Mouse (Mus musculus): ENCODE results near the gene Mgat4a. TPM values are rescaled to one million over a fixed set of nuclear protein-coding genes. Genes with fewer than 3 reads are reported as not detected.

The Mgat4a gene
- polyA plus RNA-seq, 2 experiments: 6.8 to 9.0 TPM

- no peaks in the 10 kb centered on the region for H3K9me3 ChIP-seq (ENCODE audit: control insufficient read depth, low read length)
- peaks cover 3% of the 10 kb centered on the region; the same call in 1 of the 2 replicates for H3K4me1 ChIP-seq (ENCODE audit: control insufficient read depth, insufficient read depth, low read length)
- WGBS: 86% methylated on average over 3 of the region's 3 CpGs
- H3K36me3 ChIP-seq (ENCODE audit: control insufficient read depth, insufficient read depth, low read length): peaks cover 7% of the 10 kb centered on the region; the same call in 1 of the 2 replicates
- H3K4me3 ChIP-seq (replicated peaks; ENCODE audit: low read length): no peak overlapping the region
- H3K27ac ChIP-seq (replicated peaks; ENCODE audit: low read depth, low read length): no peak overlapping the region
- DNase-seq (ENCODE audit: low spot score): no peak
- ATAC-seq (ENCODE audit: low FRiP score, low read depth): no peak
- H3K4me2 ChIP-seq (replicated peaks; ENCODE audit: low read depth, low read length, severe bottlenecking): no peak overlapping the region
- H3K27me3 ChIP-seq (ENCODE audit: control insufficient read depth, insufficient read depth, low read length): no peaks in the 10 kb centered on the region
- no peak overlapping the region for H3K9ac ChIP-seq (ENCODE audit: low read depth, low read length, severe bottlenecking)
- no peak for TF ChIP-seq POLR2A (IDR thresholded peaks at IDR 0.05; ENCODE audit: borderline replicate concordance, extremely low read depth, insufficient read depth, insufficient read length)
Measured at GRCm38 (mm10) chr1:37486994-37487393, 53.8 kb downstream of the Mgat4a start.

- Histone ChIP-seq H3K27ac (replicated peaks; ENCODE audit: low read depth, low read length) (no peak overlapping the region), H3K4me2 (replicated peaks; ENCODE audit: low read depth, low read length, severe bottlenecking) (no peak overlapping the region), H3K4me3 (replicated peaks; ENCODE audit: low read length) (no peak overlapping the region), H3K9ac (ENCODE audit: low read depth, low read length, severe bottlenecking) (no peak overlapping the region), H3K27me3 (ENCODE audit: control insufficient read depth, insufficient read depth, low read length) (no peaks in the 10 kb centered on the region), H3K4me1 (ENCODE audit: control insufficient read depth, insufficient read depth, low read length) (peaks cover 3% of the 10 kb centered on the region; the same call in 1 of the 2 replicates), H3K36me3 (ENCODE audit: control insufficient read depth, insufficient read depth, low read length) (peaks cover 7% of the 10 kb centered on the region; the same call in 1 of the 2 replicates), H3K9me3 (ENCODE audit: control insufficient read depth, low read length) (no peaks in the 10 kb centered on the region)
- no peak for DNase-seq (ENCODE audit: low spot score)
- 78% methylated on average over 1 of the region's 1 CpGs for WGBS
- TF ChIP-seq POLR2A (IDR thresholded peaks at IDR 0.05; ENCODE audit: borderline replicate concordance, extremely low read depth, insufficient read depth, insufficient read length): no peak
- no peak for ATAC-seq (ENCODE audit: low FRiP score, low read depth)
Measured at GRCm38 (mm10) chr1:37486439-37486838, 54.4 kb downstream of the Mgat4a start.

- 92% methylated on average over 4 of the region's 4 CpGs for WGBS
- no peaks in the 10 kb centered on the region for H3K4me1 ChIP-seq (ENCODE audit: control insufficient read depth, insufficient read depth, low read length)
- peaks cover 7% of the 10 kb centered on the region; the same call in 1 of the 2 replicates for H3K36me3 ChIP-seq (ENCODE audit: control insufficient read depth, insufficient read depth, low read length)
- H3K9me3 ChIP-seq (ENCODE audit: control insufficient read depth, low read length): no peaks in the 10 kb centered on the region
- TF ChIP-seq POLR2A (IDR thresholded peaks at IDR 0.05; ENCODE audit: borderline replicate concordance, extremely low read depth, insufficient read depth, insufficient read length): no peak
- no peak overlapping the region for H3K4me3 ChIP-seq (replicated peaks; ENCODE audit: low read length)
- no peak overlapping the region for H3K9ac ChIP-seq (ENCODE audit: low read depth, low read length, severe bottlenecking)
- no peak for ATAC-seq (ENCODE audit: low FRiP score, low read depth)
- no peaks in the 10 kb centered on the region for H3K27me3 ChIP-seq (ENCODE audit: control insufficient read depth, insufficient read depth, low read length)
- H3K4me2 ChIP-seq (replicated peaks; ENCODE audit: low read depth, low read length, severe bottlenecking): no peak overlapping the region
- DNase-seq (ENCODE audit: low spot score): no peak
- no peak overlapping the region for H3K27ac ChIP-seq (replicated peaks; ENCODE audit: low read depth, low read length)
Measured at GRCm38 (mm10) chr1:37484612-37485011, 56.2 kb downstream of the Mgat4a start.

- Histone ChIP-seq H3K27ac (replicated peaks; ENCODE audit: low read depth, low read length) (no peak overlapping the region), H3K27me3 (ENCODE audit: control insufficient read depth, insufficient read depth, low read length) (no peaks in the 10 kb centered on the region), H3K4me3 (replicated peaks; ENCODE audit: low read length) (no peak overlapping the region), H3K4me2 (replicated peaks; ENCODE audit: low read depth, low read length, severe bottlenecking) (no peak overlapping the region), H3K36me3 (ENCODE audit: control insufficient read depth, insufficient read depth, low read length) (no peaks in the 10 kb centered on the region), H3K9ac (ENCODE audit: low read depth, low read length, severe bottlenecking) (no peak overlapping the region), H3K4me1 (ENCODE audit: control insufficient read depth, insufficient read depth, low read length) (no peaks in the 10 kb centered on the region), H3K9me3 (ENCODE audit: control insufficient read depth, low read length) (no peaks in the 10 kb centered on the region)
- TF ChIP-seq POLR2A (IDR thresholded peaks at IDR 0.05; ENCODE audit: borderline replicate concordance, extremely low read depth, insufficient read depth, insufficient read length): no peak
- no peak for ATAC-seq (ENCODE audit: low FRiP score, low read depth)
- no peak for DNase-seq (ENCODE audit: low spot score)
- 84% methylated on average over 2 of the region's 2 CpGs for WGBS
Measured at GRCm38 (mm10) chr1:37481331-37481730, 59.5 kb downstream of the Mgat4a start.

- Histone ChIP-seq H3K27ac (replicated peaks; ENCODE audit: low read depth, low read length) (no peak overlapping the region), H3K4me2 (replicated peaks; ENCODE audit: low read depth, low read length, severe bottlenecking) (no peak overlapping the region), H3K9me3 (ENCODE audit: control insufficient read depth, low read length) (no peaks in the 10 kb centered on the region), H3K4me1 (ENCODE audit: control insufficient read depth, insufficient read depth, low read length) (no peaks in the 10 kb centered on the region), H3K27me3 (ENCODE audit: control insufficient read depth, insufficient read depth, low read length) (no peaks in the 10 kb centered on the region), H3K9ac (ENCODE audit: low read depth, low read length, severe bottlenecking) (no peak overlapping the region), H3K36me3 (ENCODE audit: control insufficient read depth, insufficient read depth, low read length) (no peaks in the 10 kb centered on the region), H3K4me3 (replicated peaks; ENCODE audit: low read length) (no peak overlapping the region)
- DNase-seq (ENCODE audit: low spot score) (no peak), ATAC-seq (ENCODE audit: low FRiP score, low read depth) (no peak)
- 84% methylated on average over 6 of the region's 6 CpGs for WGBS
- TF ChIP-seq POLR2A (IDR thresholded peaks at IDR 0.05; ENCODE audit: borderline replicate concordance, extremely low read depth, insufficient read depth, insufficient read length): no peak
Measured at GRCm38 (mm10) chr1:37480731-37481130, 60.1 kb downstream of the Mgat4a start.

- no peaks in the 10 kb centered on the region for H3K27me3 ChIP-seq (ENCODE audit: control insufficient read depth, insufficient read depth, low read length)
- ATAC-seq (ENCODE audit: low FRiP score, low read depth): no peak
- no peaks in the 10 kb centered on the region for H3K36me3 ChIP-seq (ENCODE audit: control insufficient read depth, insufficient read depth, low read length)
- H3K9me3 ChIP-seq (ENCODE audit: control insufficient read depth, low read length): no peaks in the 10 kb centered on the region
- 87% methylated on average over 8 of the region's 8 CpGs for WGBS
- H3K4me3 ChIP-seq (replicated peaks; ENCODE audit: low read length): no peak overlapping the region
- H3K9ac ChIP-seq (ENCODE audit: low read depth, low read length, severe bottlenecking): no peak overlapping the region
- DNase-seq (ENCODE audit: low spot score): no peak
- H3K27ac ChIP-seq (replicated peaks; ENCODE audit: low read depth, low read length): no peak overlapping the region
- H3K4me2 ChIP-seq (replicated peaks; ENCODE audit: low read depth, low read length, severe bottlenecking): no peak overlapping the region
- no peaks in the 10 kb centered on the region for H3K4me1 ChIP-seq (ENCODE audit: control insufficient read depth, insufficient read depth, low read length)
- TF ChIP-seq POLR2A (IDR thresholded peaks at IDR 0.05; ENCODE audit: borderline replicate concordance, extremely low read depth, insufficient read depth, insufficient read length): no peak
Measured at GRCm38 (mm10) chr1:37479759-37480158, 61.1 kb downstream of the Mgat4a start.

Measured in limb, embryonic 14.5 days (tissue).